In genomic region chr4:148504497-148504959, GRCm38 (mm10) we compare ENCODE assay signal across 11 mouse cellular contexts. TPM values are rescaled to one million over a fixed set of nuclear protein-coding genes. Genes with fewer than 3 reads are reported as not detected.
A peak's percentile ranks its signal among the peaks of the same experiment; 100 is the strongest.
DNase-seq lines count a peak whose midpoint lies in the region; TF ChIP-seq lines count a peak whose summit lies in the region.
"Had no signal": no experiment of that assay in that cellular context is flagged by ENCODE, and none has a peak within 500 bp of the region (broad histone marks: within the 10 kb centered on the region; RNA-seq: fewer than 3 reads in every experiment).

No protein-coding gene starts in this region.

- peak; percentile 51 for DNase-seq in kidney, adult 18-20 months
- DNase-seq in kidney, adult 9 months = no peak
- DNase-seq in brain, embryonic 18.5 days (ENCODE audit: low read depth, low spot score) = peak; percentile 28
- DNase-seq in heart, adult 2 months = peak; percentile 58 to 65
- DNase-seq in kidney, postnatal 4 days = peak; percentile 49 to 64
- peak; percentile 59 for DNase-seq in mesoderm, embryonic 11.5 days (ENCODE audit: low read depth, low spot score)
- DNase-seq in left cerebral cortex, adult 11 months (ENCODE audit: low spot score) = no peak
- DNase-seq in T-cell, adult 2 months (ENCODE audit: low spot score) = no peak

- no peak overlapping the region for H3K27ac ChIP-seq in heart, adult 2 months
- H3K27ac ChIP-seq: embryonic facial prominence, embryonic 13.5 days; liver, embryonic 14.5 days; stomach, embryonic 15.5 days had no signal

- no peak for TF ChIP-seq CTCF in heart, adult 2 months (IDR thresholded peaks at IDR 0.05)

- TF ChIP-seq POLR2A in heart, adult 2 months (IDR thresholded peaks at IDR 0.05; ENCODE audit: insufficient read depth, low read depth, low read length) = no peak

- H3K36me3 ChIP-seq in heart, adult 2 months (ENCODE audit: control insufficient read depth, insufficient read depth, low read length) = no peaks in the 10 kb centered on the region

- no peak overlapping the region for H3K4me3 ChIP-seq in heart, adult 2 months
- H3K4me3 ChIP-seq: embryonic facial prominence, embryonic 13.5 days; stomach, embryonic 15.5 days had no signal

- H3K79me2 ChIP-seq in heart, adult 2 months (replicated peaks; ENCODE audit: control insufficient read depth, insufficient read depth, low read length) = no peaks in the 10 kb centered on the region

- no peaks in the 10 kb centered on the region for H3K27me3 ChIP-seq in heart, adult 2 months (ENCODE audit: control insufficient read depth, insufficient read depth, low read length)
- H3K27me3 ChIP-seq: embryonic facial prominence, embryonic 13.5 days; stomach, embryonic 15.5 days had no signal

- H3K9ac ChIP-seq in heart, adult 2 months (ENCODE audit: low read depth, low read length) = no peak overlapping the region
- H3K9ac ChIP-seq: embryonic facial prominence, embryonic 13.5 days; liver, embryonic 14.5 days; stomach, embryonic 15.5 days had no signal

- peaks cover 4% of the 10 kb centered on the region for H3K4me1 ChIP-seq in heart, adult 2 months (ENCODE audit: control insufficient read depth, insufficient read depth, low read length)
- H3K4me1 ChIP-seq: embryonic facial prominence, embryonic 13.5 days; stomach, embryonic 15.5 days had no signal

- intact Hi-C loops in heart, adult 2 months (cut with DNase I) = no loop called here

- WGBS in heart, adult 2 months = 24% methylated on average over 8 of the region's 8 CpGs

- no peak for TF ChIP-seq EP300 in heart, adult 2 months (IDR thresholded peaks at IDR 0.05; ENCODE audit: insufficient read depth, low read depth, low read length)

RNA-seq across cellular contexts. Expression of gene Angptl7, which starts 4.3 kb away (rescaled TPM):
- total RNA-seq in heart, adult 2 months (2021) = 1 to 10 TPM; 2.5 TPM
- 3.7 and 4.4 TPM in 2 replicates for polyA plus RNA-seq in heart, adult 2 months (2012; rRNA removed)

RNA-seq across cellular contexts. Expression of gene Exosc10, which starts 53.7 kb away (rescaled TPM):
- total RNA-seq in heart, adult 2 months (2021) = 10 to 100 TPM; 38.7 to 39.6 TPM
- polyA plus RNA-seq in heart, adult 2 months (2012; rRNA removed) = 21.9 and 27.2 TPM in 2 replicates

RNA-seq across cellular contexts. Expression of gene Mtor, which starts 56.1 kb away (rescaled TPM):
- 10 to 100 TPM; 40.9 to 49.7 TPM for total RNA-seq in heart, adult 2 months (2021)
- 18.6 and 25.7 TPM in 2 replicates for polyA plus RNA-seq in heart, adult 2 months (2012; rRNA removed)

RNA-seq across cellular contexts. Expression of gene Ubiad1, which starts 60.0 kb away (rescaled TPM):
- 10 to 100 TPM; 17.8 to 20.9 TPM for total RNA-seq in heart, adult 2 months (2021)
- polyA plus RNA-seq in heart, adult 2 months (2012; rRNA removed) = 25.1 and 25.5 TPM in 2 replicates

Comparison
In these comparisons a context has a peak if more than half of its experiments do, and no peak if none do; other contexts are left out.
1. DNase-seq: peak in kidney, adult 18-20 months (single experiment), brain, embryonic 18.5 days (single experiment), heart, adult 2 months (2 of 2), kidney, postnatal 4 days (2 of 2) and mesoderm, embryonic 11.5 days (single experiment); none in kidney, adult 9 months (single experiment), left cerebral cortex, adult 11 months (single experiment) and T-cell, adult 2 months (single experiment).